Mouse (Mus musculus): ENCODE results near the gene Cep131. TPM values are rescaled to one million over a fixed set of nuclear protein-coding genes. Genes with fewer than 3 reads are reported as not detected.

Gene Cep131
- polyA plus RNA-seq, 1 experiment from 2014 or later: 20.4 TPM

GRCm38 (mm10) chr11:120039581-120039980, 47.0 kb downstream of the Cep131 start:
- Histone ChIP-seq H3K9ac (replicated peaks; ENCODE audit: low read depth, low read length) (no peak overlapping the region), H3K27me3 (ENCODE audit: control insufficient read depth, insufficient read depth, low read length) (no peaks in the 10 kb centered on the region), H3K9me3 (ENCODE audit: control insufficient read depth, low read length) (no peaks in the 10 kb centered on the region), H3K27ac (ENCODE audit: low read depth, low read length) (no peak overlapping the region), H3K4me2 (ENCODE audit: low read depth, low read length) (no peak overlapping the region), H3K4me1 (ENCODE audit: control insufficient read depth, insufficient read depth, low read length) (0 out of 2 replicates have a peak, but pooled peaks cover 18% of the 10 kb centered on the region), H3K36me3 (ENCODE audit: control insufficient read depth, insufficient read depth, low read length) (no peaks in the 10 kb centered on the region), H3K4me3 (ENCODE audit: low read depth, low read length) (no peak overlapping the region)
- WGBS: 29% methylated on average over 4 of the region's 4 CpGs
- no peak for ATAC-seq (ENCODE audit: low read depth)

- Histone ChIP-seq H3K4me1 (ENCODE audit: control insufficient read depth, insufficient read depth, low read length) (no peaks in the 10 kb centered on the region), H3K36me3 (ENCODE audit: control insufficient read depth, insufficient read depth, low read length) (no peaks in the 10 kb centered on the region), H3K9ac (replicated peaks; ENCODE audit: low read depth, low read length) (no peak overlapping the region), H3K27me3 (ENCODE audit: control insufficient read depth, insufficient read depth, low read length) (no peaks in the 10 kb centered on the region), H3K4me3 (ENCODE audit: low read depth, low read length) (no peak overlapping the region), H3K27ac (ENCODE audit: low read depth, low read length) (no peak overlapping the region), H3K9me3 (ENCODE audit: control insufficient read depth, low read length) (no peaks in the 10 kb centered on the region), H3K4me2 (ENCODE audit: low read depth, low read length) (no peak overlapping the region)
- 76% methylated on average over 5 of the region's 5 CpGs for WGBS
- ATAC-seq (ENCODE audit: low read depth): no peak
Observed at GRCm38 (mm10) chr11:120034762-120035161, 51.9 kb downstream of the Cep131 start.

- WGBS: 34% methylated on average over 3 of the region's 3 CpGs
- no peak for ATAC-seq (ENCODE audit: low read depth)
- Histone ChIP-seq H3K36me3 (ENCODE audit: control insufficient read depth, insufficient read depth, low read length) (no peaks in the 10 kb centered on the region), H3K9me3 (ENCODE audit: control insufficient read depth, low read length) (no peaks in the 10 kb centered on the region), H3K4me2 (ENCODE audit: low read depth, low read length) (no peak overlapping the region), H3K27ac (ENCODE audit: low read depth, low read length) (no peak overlapping the region), H3K4me3 (ENCODE audit: low read depth, low read length) (no peak overlapping the region), H3K27me3 (ENCODE audit: control insufficient read depth, insufficient read depth, low read length) (no peaks in the 10 kb centered on the region), H3K4me1 (ENCODE audit: control insufficient read depth, insufficient read depth, low read length) (no peaks in the 10 kb centered on the region), H3K9ac (replicated peaks; ENCODE audit: low read depth, low read length) (no peak overlapping the region)
Observed at GRCm38 (mm10) chr11:120034306-120034705, 52.3 kb downstream of the Cep131 start.

GRCm38 (mm10) chr11:120033473-120033872, 53.2 kb downstream of the Cep131 start:
- no peak overlapping the region for H3K4me2 ChIP-seq (ENCODE audit: low read depth, low read length)
- H3K27me3 ChIP-seq (ENCODE audit: control insufficient read depth, insufficient read depth, low read length): no peaks in the 10 kb centered on the region
- H3K9ac ChIP-seq (replicated peaks; ENCODE audit: low read depth, low read length): no peak overlapping the region
- no peak for ATAC-seq (ENCODE audit: low read depth)
- H3K27ac ChIP-seq (ENCODE audit: low read depth, low read length): no peak overlapping the region
- no peaks in the 10 kb centered on the region for H3K36me3 ChIP-seq (ENCODE audit: control insufficient read depth, insufficient read depth, low read length)
- H3K4me3 ChIP-seq (ENCODE audit: low read depth, low read length): no peak overlapping the region
- H3K4me1 ChIP-seq (ENCODE audit: control insufficient read depth, insufficient read depth, low read length): no peaks in the 10 kb centered on the region
- 68% methylated on average over 3 of the region's 3 CpGs for WGBS
- no peaks in the 10 kb centered on the region for H3K9me3 ChIP-seq (ENCODE audit: control insufficient read depth, low read length)

- no peaks in the 10 kb centered on the region for H3K4me1 ChIP-seq (ENCODE audit: control insufficient read depth, insufficient read depth, low read length)
- no peak overlapping the region for H3K4me3 ChIP-seq (ENCODE audit: low read depth, low read length)
- no peak overlapping the region for H3K27ac ChIP-seq (ENCODE audit: low read depth, low read length)
- no peak for ATAC-seq (ENCODE audit: low read depth)
- no peaks in the 10 kb centered on the region for H3K27me3 ChIP-seq (ENCODE audit: control insufficient read depth, insufficient read depth, low read length)
- 73% methylated on average over 8 of the region's 8 CpGs for WGBS
- H3K9me3 ChIP-seq (ENCODE audit: control insufficient read depth, low read length): no peaks in the 10 kb centered on the region
- H3K9ac ChIP-seq (replicated peaks; ENCODE audit: low read depth, low read length): no peak overlapping the region
- no peaks in the 10 kb centered on the region for H3K36me3 ChIP-seq (ENCODE audit: control insufficient read depth, insufficient read depth, low read length)
- H3K4me2 ChIP-seq (ENCODE audit: low read depth, low read length): no peak overlapping the region
Observed at GRCm38 (mm10) chr11:120032052-120032451, 54.6 kb downstream of the Cep131 start.

GRCm38 (mm10) chr11:120030145-120030901, 56.3 kb downstream of the Cep131 start:
- no peak overlapping the region for H3K4me2 ChIP-seq (ENCODE audit: low read depth, low read length)
- H3K4me1 ChIP-seq (ENCODE audit: control insufficient read depth, insufficient read depth, low read length): no peaks in the 10 kb centered on the region
- no peaks in the 10 kb centered on the region for H3K9me3 ChIP-seq (ENCODE audit: control insufficient read depth, low read length)
- 37% methylated on average over 10 of the region's 10 CpGs for WGBS
- H3K9ac ChIP-seq (replicated peaks; ENCODE audit: low read depth, low read length): no peak overlapping the region
- H3K27me3 ChIP-seq (ENCODE audit: control insufficient read depth, insufficient read depth, low read length): no peaks in the 10 kb centered on the region
- ATAC-seq (ENCODE audit: low read depth): peak; percentile 41; the same call in 1 of the 2 replicates
- H3K36me3 ChIP-seq (ENCODE audit: control insufficient read depth, insufficient read depth, low read length): no peaks in the 10 kb centered on the region
- H3K27ac ChIP-seq (ENCODE audit: low read depth, low read length): no peak overlapping the region
- no peak overlapping the region for H3K4me3 ChIP-seq (ENCODE audit: low read depth, low read length)

GRCm38 (mm10) chr11:120029431-120030144, 57.0 kb downstream of the Cep131 start:
- no peak overlapping the region for H3K27ac ChIP-seq (ENCODE audit: low read depth, low read length)
- no peaks in the 10 kb centered on the region for H3K36me3 ChIP-seq (ENCODE audit: control insufficient read depth, insufficient read depth, low read length)
- no peaks in the 10 kb centered on the region for H3K9me3 ChIP-seq (ENCODE audit: control insufficient read depth, low read length)
- H3K27me3 ChIP-seq (ENCODE audit: control insufficient read depth, insufficient read depth, low read length): no peaks in the 10 kb centered on the region
- no peak overlapping the region for H3K4me3 ChIP-seq (ENCODE audit: low read depth, low read length)
- no peak for ATAC-seq (ENCODE audit: low read depth)
- WGBS: 57% methylated on average over 9 of the region's 9 CpGs
- no peak overlapping the region for H3K9ac ChIP-seq (replicated peaks; ENCODE audit: low read depth, low read length)
- H3K4me1 ChIP-seq (ENCODE audit: control insufficient read depth, insufficient read depth, low read length): no peaks in the 10 kb centered on the region
- H3K4me2 ChIP-seq (ENCODE audit: low read depth, low read length): no peak overlapping the region

GRCm38 (mm10) chr11:120028319-120029092, 58.1 kb downstream of the Cep131 start:
- H3K9ac ChIP-seq (replicated peaks; ENCODE audit: low read depth, low read length): no peak overlapping the region
- 54% methylated on average over 18 of the region's 18 CpGs for WGBS

GRCm38 (mm10) chr11:120026941-120027340, 59.7 kb downstream of the Cep131 start:
- Histone ChIP-seq H3K36me3 (ENCODE audit: control insufficient read depth, insufficient read depth, low read length) (no peaks in the 10 kb centered on the region), H3K27ac (ENCODE audit: low read depth, low read length) (no peak overlapping the region), H3K4me2 (ENCODE audit: low read depth, low read length) (no peak overlapping the region), H3K4me3 (ENCODE audit: low read depth, low read length) (no peak overlapping the region), H3K27me3 (ENCODE audit: control insufficient read depth, insufficient read depth, low read length) (no peaks in the 10 kb centered on the region), H3K9ac (replicated peaks; ENCODE audit: low read depth, low read length) (no peak overlapping the region), H3K9me3 (ENCODE audit: control insufficient read depth, low read length) (no peaks in the 10 kb centered on the region), H3K4me1 (ENCODE audit: control insufficient read depth, insufficient read depth, low read length) (peaks cover 11% of the 10 kb centered on the region)
- WGBS: 79% methylated on average over 3 of the region's 3 CpGs
- no peak for ATAC-seq (ENCODE audit: low read depth)

More at GRCm38 (mm10) chr11:120028319-120029092, 58.1 kb downstream of the Cep131 start:
- no peaks in the 10 kb centered on the region for H3K9me3 ChIP-seq (ENCODE audit: control insufficient read depth, low read length)
- no peak overlapping the region for H3K4me2 ChIP-seq (ENCODE audit: low read depth, low read length)
- H3K4me3 ChIP-seq (ENCODE audit: low read depth, low read length): no peak overlapping the region
- peaks cover under 1% of the 10 kb centered on the region for H3K4me1 ChIP-seq (ENCODE audit: control insufficient read depth, insufficient read depth, low read length)
- H3K27ac ChIP-seq (ENCODE audit: low read depth, low read length): no peak overlapping the region
- no peaks in the 10 kb centered on the region for H3K36me3 ChIP-seq (ENCODE audit: control insufficient read depth, insufficient read depth, low read length)
- ATAC-seq (ENCODE audit: low read depth): no peak
- H3K27me3 ChIP-seq (ENCODE audit: control insufficient read depth, insufficient read depth, low read length): no peaks in the 10 kb centered on the region

Measured in neural tube, embryonic 14.5 days (tissue).